Mouse (Mus musculus) MEL (cell line): ENCODE measurements around the gene 9130019O22Rik.

Experiments
- BHLHE40 ChIP-seq: IDR thresholded peaks from 2 replicates; pipeline ENCODE4 v1.6.1; 2012; ENCODE audit warnings: low read depth, mild to moderate bottlenecking, inconsistent platforms, low read length, improper control_type of control experiment, borderline replicate concordance
- CHD1 ChIP-seq: IDR thresholded peaks from 2 replicates; pipeline ENCODE4 v1.6.1; 2012; ENCODE audit warnings: low read depth, mild to moderate bottlenecking, inconsistent platforms, low read length, improper control_type of control experiment
- CTCF ChIP-seq, 3 experiments: IDR thresholded peaks in 2 of 3; conservative IDR thresholded peaks in 1 of 3; 2 replicates each; pipeline ENCODE4 v1.5.1; 2011 to 2012; ENCODE audit warnings: low read length in 3 of 3, low read depth in 2 of 3, mild to moderate bottlenecking in 2 of 3, improper control_type of control experiment in 1 of 3, inconsistent platforms in 1 of 3, mixed read lengths in 1 of 3, moderate library complexity in 1 of 3; ENCODE audit not compliant: control insufficient read depth in 1 of 3, insufficient read depth in 1 of 3, poor library complexity in 1 of 3, severe bottlenecking in 1 of 3
- EP300 ChIP-seq, 2 experiments: IDR thresholded peaks; 2 replicates each; pipeline ENCODE4 v1.6.1; 2011; ENCODE audit warnings: improper control_type of control experiment in 2 of 2, low read length in 2 of 2, low read depth in 1 of 2, mild to moderate bottlenecking in 1 of 2
- KAT2A ChIP-seq: conservative IDR thresholded peaks from 2 replicates; pipeline ENCODE4 v1.6.1; 2012; ENCODE audit warnings: low read depth, low read length, improper control_type of control experiment, inconsistent platforms
- MAFK ChIP-seq: IDR thresholded peaks from 2 replicates; pipeline ENCODE4 v1.6.1; 2011; ENCODE audit warnings: low read depth, mild to moderate bottlenecking, low read length, improper control_type of control experiment, borderline replicate concordance
- MAX ChIP-seq: IDR thresholded peaks from 2 replicates; pipeline ENCODE4 v1.6.1; 2011; ENCODE audit warnings: low read length, improper control_type of control experiment
- MYC ChIP-seq: IDR thresholded peaks from 2 replicates; pipeline ENCODE4 v1.6.1; 2011; ENCODE audit warnings: low read depth, mild to moderate bottlenecking, low read length, improper control_type of control experiment, moderate library complexity
- POLR2A ChIP-seq, 2 experiments: IDR thresholded peaks; 2 replicates each; pipeline ENCODE4 v1.6.1; 2011 to 2012; ENCODE audit warnings: low read length in 2 of 2, mild to moderate bottlenecking in 2 of 2, control low read depth in 1 of 2, improper control_type of control experiment in 1 of 2, low read depth in 1 of 2, moderate library complexity in 1 of 2; ENCODE audit not compliant: control insufficient read depth in 1 of 2, insufficient read depth in 1 of 2, poor library complexity in 1 of 2
- POLR2AphosphoS2 ChIP-seq: IDR thresholded peaks from 2 replicates; pipeline ENCODE4 v1.6.1; 2011; ENCODE audit warnings: low read length, improper control_type of control experiment
- POLR2AphosphoS5 ChIP-seq: IDR thresholded peaks from 2 replicates; pipeline ENCODE4 v1.6.1; 2012; ENCODE audit warnings: low read depth, borderline replicate concordance, mild to moderate bottlenecking, inconsistent platforms, low read length, moderate library complexity, mixed read lengths
- RCOR1 ChIP-seq: IDR thresholded peaks from 2 replicates; pipeline ENCODE4 v1.6.1; 2012; ENCODE audit warnings: low read depth, mild to moderate bottlenecking, inconsistent platforms, low read length, improper control_type of control experiment
- USF1 ChIP-seq: IDR thresholded peaks from 2 replicates; pipeline ENCODE4 v1.6.1; 2014; ENCODE audit warnings: low read depth, mild to moderate bottlenecking, inconsistent platforms, low read length, improper control_type of control experiment, moderate library complexity

DNA sequence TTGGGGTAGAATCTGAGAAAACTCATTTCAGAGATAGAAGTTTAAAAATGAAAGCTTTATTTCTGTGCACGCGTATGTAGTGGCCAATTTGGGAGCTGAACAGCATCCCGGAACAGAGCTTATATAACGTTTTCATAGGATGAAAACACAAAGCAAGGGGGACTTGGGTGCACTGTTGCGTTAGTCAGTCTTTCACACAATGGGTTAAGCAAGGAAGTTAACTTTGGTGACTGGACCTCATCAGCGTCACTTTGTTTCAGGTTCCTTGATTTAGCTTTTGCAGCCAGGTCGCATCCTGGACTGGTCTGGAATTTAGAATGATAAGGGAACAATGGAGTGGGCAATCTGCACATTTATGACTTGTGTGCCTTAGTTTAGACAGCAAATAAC lies 7.0 kb upstream of the 9130019O22Rik start:
- TF ChIP-seq USF1 (no peak), RCOR1 (no peak), KAT2A (no peak), MAFK (no peak), POLR2AphosphoS2 (no peak), MAX (peak; percentile 14; the same call in 1 of the 2 replicates), EP300 (IDR thresholded peaks at IDR 0.05; ENCODE audit: low read depth in 1 of 2, low read length in 2 of 2) (no peak), POLR2A (IDR thresholded peaks at IDR 0.05; ENCODE audit: control insufficient read depth in 1 of 2, insufficient read depth in 1 of 2, low read depth in 1 of 2, low read length in 2 of 2, poor library complexity in 1 of 2) (no peak), MYC (peak; percentile 36; the same call in 1 of the 2 replicates), POLR2AphosphoS5 (no peak), CTCF (IDR thresholded peaks at IDR 0.05 in 2 of 3, conservative IDR thresholded peaks at IDR 0.05 in 1 of 3; ENCODE audit: control insufficient read depth in 1 of 3, insufficient read depth in 1 of 3, low read depth in 2 of 3, low read length in 3 of 3, poor library complexity in 1 of 3, severe bottlenecking in 1 of 3) (no peak), CHD1 (peak; percentile 94), BHLHE40 (no peak)
